Mouse (Mus musculus) thymus, postnatal 4 days (tissue): ENCODE measurements around the gene Trim25.
"Not testable (repeated sequence)": the region's sequence is repeated elsewhere in the genome, so short reads cannot be mapped to it uniquely, and the experiment has no call there.

Source experiments
- DNase-seq: peaks from one replicate; pipeline ENCODE4 v3.0.0; 2021

Trim25 gene

GRCm38 (mm10) chr11:89025603-89026002 lies 26.4 kb downstream of the Trim25 start:
- no peak for DNase-seq

- no peak for DNase-seq
Observed at GRCm38 (mm10) chr11:89026117-89026516, 26.9 kb downstream of the Trim25 start.

GRCm38 (mm10) chr11:89027955-89028361 lies 28.8 kb downstream of the Trim25 start:
- peak; percentile 49 for DNase-seq

- DNase-seq = peak; percentile 35
Observed at GRCm38 (mm10) chr11:89028871-89029405, 29.8 kb downstream of the Trim25 start.

GRCm38 (mm10) chr11:89030552-89030951 lies 31.4 kb downstream of the Trim25 start:
- DNase-seq = no peak

GRCm38 (mm10) chr11:89031189-89031588 lies 32.0 kb downstream of the Trim25 start:
- DNase-seq = no peak

- no peak for DNase-seq
Observed at GRCm38 (mm10) chr11:89034592-89034991, 35.4 kb downstream of the Trim25 start.

GRCm38 (mm10) chr11:89035552-89035951 lies 36.4 kb downstream of the Trim25 start:
- no peak for DNase-seq

- DNase-seq = no peak
Observed at GRCm38 (mm10) chr11:89038496-89038895, 39.3 kb downstream of the Trim25 start.

GRCm38 (mm10) chr11:89039325-89039724 lies 40.1 kb downstream of the Trim25 start:
- peak; percentile 78 for DNase-seq

- not testable (repeated sequence) for DNase-seq
Observed at GRCm38 (mm10) chr11:89041073-89041472, 41.9 kb downstream of the Trim25 start.

GRCm38 (mm10) chr11:89043046-89043445 lies 43.9 kb downstream of the Trim25 start:
- no peak for DNase-seq

- not testable (repeated sequence) for DNase-seq
Observed at GRCm38 (mm10) chr11:89045501-89045900, 46.3 kb downstream of the Trim25 start.

GRCm38 (mm10) chr11:89046021-89046420 lies 46.8 kb downstream of the Trim25 start:
- DNase-seq = no peak

GRCm38 (mm10) chr11:89051767-89052166 lies 52.6 kb downstream of the Trim25 start:
- DNase-seq = no peak

GRCm38 (mm10) chr11:89055931-89056690 lies 56.9 kb downstream of the Trim25 start:
- no peak for DNase-seq

GRCm38 (mm10) chr11:89058515-89059270 lies 59.5 kb downstream of the Trim25 start:
- peak; percentile 74 for DNase-seq

GRCm38 (mm10) chr11:89059919-89060422 lies 60.8 kb downstream of the Trim25 start:
- DNase-seq = peak; percentile 79

GRCm38 (mm10) chr11:89060423-89061089 lies 61.4 kb downstream of the Trim25 start:
- peak; percentile 98 for DNase-seq

GRCm38 (mm10) chr11:89061362-89061761 lies 62.2 kb downstream of the Trim25 start:
- no peak for DNase-seq

- no peak for DNase-seq
Observed at GRCm38 (mm10) chr11:89064312-89064711, 65.1 kb downstream of the Trim25 start.

GRCm38 (mm10) chr11:89065297-89065696 lies 66.1 kb downstream of the Trim25 start:
- peak; percentile 83 for DNase-seq

GRCm38 (mm10) chr11:89066126-89066525 lies 67.0 kb downstream of the Trim25 start:
- DNase-seq = peak; percentile 66
